Mouse (Mus musculus) embryonic fibroblast, embryonic 13.5 days (primary cell): ENCODE data around the gene Kifap3. TPM values are rescaled to one million over a fixed set of nuclear protein-coding genes. Genes with fewer than 3 reads are reported as not detected.

ENCODE experiments used
- H3K27ac ChIP-seq: 2 replicates; pipeline ENCODE4 v1.5.1; 2012; ENCODE audit warnings: low read length, control low read depth, inconsistent platforms; ENCODE audit not compliant: insufficient read depth
- H3K4me1 ChIP-seq: 2 replicates; pipeline ENCODE4 v1.6.1; 2011; ENCODE audit warnings: low read length; ENCODE audit not compliant: control insufficient read depth, insufficient read depth
- H3K4me3 ChIP-seq: 2 replicates; pipeline ENCODE4 v1.5.1; 2011; ENCODE audit warnings: mild to moderate bottlenecking, control low read depth, low read length; ENCODE audit not compliant: insufficient read depth
- CTCF ChIP-seq: IDR thresholded peaks from 2 replicates; pipeline ENCODE4 v1.5.1; 2011; ENCODE audit warnings: mild to moderate bottlenecking, control low read depth, low read length, moderate library complexity, borderline replicate concordance; ENCODE audit not compliant: insufficient read depth
- POLR2A ChIP-seq: IDR thresholded peaks from 2 replicates; pipeline ENCODE4 v1.6.1; 2011; ENCODE audit warnings: low read depth, mild to moderate bottlenecking, control low read depth, low read length, moderate library complexity
- polyA plus RNA-seq: library from polyadenylated mRNA; stranded (reverse); fragments of >200 nt; gene quantifications from 2 replicates; pipeline ENCODE4 v1.2.4, GENCODE M21; 2011; ENCODE audit warnings: low read depth; ENCODE audit not compliant: missing spikeins, insufficient read length

Gene Kifap3
- polyA plus RNA-seq, 1 experiment = 48.8 TPM

DNA sequence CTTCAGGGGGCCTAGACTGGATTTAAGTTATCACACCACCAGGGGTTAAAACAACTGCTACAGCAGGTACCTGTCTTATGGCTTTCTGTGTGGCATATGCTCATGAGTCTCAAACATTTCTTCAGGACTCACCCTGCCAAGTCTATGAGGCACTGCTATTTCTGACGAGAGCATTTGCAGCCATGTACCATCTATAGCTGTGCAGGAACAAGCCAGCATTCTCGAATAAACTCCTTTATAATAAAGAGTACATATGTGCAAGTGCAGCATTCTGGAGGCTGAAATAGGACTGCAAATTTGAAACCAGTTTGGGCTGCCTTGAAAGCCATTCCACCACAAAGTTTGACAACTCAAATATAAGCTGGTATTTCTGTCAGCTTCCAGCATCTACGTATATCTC lies 178.7 kb downstream of the Kifap3 start:
- no peaks in the 10 kb centered on the region for H3K4me1 ChIP-seq
- TF ChIP-seq POLR2A = no peak
- TF ChIP-seq CTCF = no peak
- no peak overlapping the region for H3K27ac ChIP-seq
- H3K4me3 ChIP-seq = no peak overlapping the region

GRCm38 (mm10) chr1:163964008-163964689 lies 184.8 kb downstream of the Kifap3 start:
- no peak overlapping the region for H3K27ac ChIP-seq
- no peaks in the 10 kb centered on the region for H3K4me1 ChIP-seq
- no peak for TF ChIP-seq POLR2A
- TF ChIP-seq CTCF = no peak
- H3K4me3 ChIP-seq = no peak overlapping the region

Other genes starting within 250 kb of the Kifap3 start
- gene Mettl11b, start 54.4 kb upstream of the Kifap3 start, polyA plus RNA-seq = not detected in 2 replicates
- gene Scyl3, start 149.5 kb downstream of the Kifap3 start, polyA plus RNA-seq = 21.7 TPM in 2 replicates
- gene BC055324, start 215.2 kb downstream of the Kifap3 start, polyA plus RNA-seq = 9.8 and 12.6 TPM in 2 replicates
- gene Mettl18, start 215.3 kb downstream of the Kifap3 start, polyA plus RNA-seq = 2.8 and 4.1 TPM in 2 replicates